Comparison of ENCODE assay signal across 14 mouse cellular contexts in genomic region chr7:99449751-99450150, GRCm38 (mm10). TPM values are rescaled to one million over a fixed set of nuclear protein-coding genes. Genes with fewer than 3 reads are reported as not detected.
DNase-seq lines count a peak whose midpoint lies in the region; ATAC-seq lines count a peak whose summit lies in the region.
"Had no signal": no experiment of that assay in that cellular context is flagged by ENCODE, and none has a peak within 500 bp of the region (broad histone marks: within the 10 kb centered on the region; RNA-seq: fewer than 3 reads in every experiment).

No protein-coding gene starts in this region.

- H3K36me3 ChIP-seq in forebrain, embryonic 13.5 days (ENCODE audit: poor library complexity, severe bottlenecking) = peaks cover under 1% of the 10 kb centered on the region; the same call in 1 of the 2 replicates
- no peaks in the 10 kb centered on the region for H3K36me3 ChIP-seq in forebrain, embryonic 11.5 days (ENCODE audit: control insufficient read depth, insufficient read depth, low read length)
- H3K36me3 ChIP-seq in forebrain, embryonic 15.5 days = no peaks in the 10 kb centered on the region
- H3K36me3 ChIP-seq in neural tube, embryonic 13.5 days = peaks cover 24% of the 10 kb centered on the region

- peak; percentile 42 for ATAC-seq in forebrain, embryonic 13.5 days
- ATAC-seq in forebrain, embryonic 11.5 days (replicated peaks; ENCODE audit: low FRiP score) = no peak
- peak; percentile 49; the same call in 1 of the 2 replicates for ATAC-seq in forebrain, embryonic 15.5 days (replicated peaks)
- ATAC-seq in neural tube, embryonic 13.5 days (ENCODE audit: low read depth) = peak; percentile 33; the same call in 1 of the 2 replicates
- ATAC-seq: lung, postnatal 0 days had no signal

- WGBS in forebrain, embryonic 13.5 days = 36% methylated on average over 3 of the region's 3 CpGs
- WGBS in forebrain, embryonic 11.5 days = 47% methylated on average over 3 of the region's 3 CpGs
- 17% methylated on average over 3 of the region's 3 CpGs for WGBS in forebrain, embryonic 15.5 days
- 24% methylated on average over 3 of the region's 3 CpGs for WGBS in neural tube, embryonic 13.5 days

- DNase-seq in forebrain, embryonic 11.5 days (ENCODE audit: low spot score) = no peak
- peak; percentile 82 for DNase-seq in layer of hippocampus, adult 11-12 months (ENCODE audit: low spot score)
- no peak for DNase-seq in urinary bladder, postnatal 10 days (ENCODE audit: low spot score)
- DNase-seq in frontal cortex, postnatal 10 days (ENCODE audit: low spot score in 2 of 2) = no peak
- DNase-seq in adrenal gland, adult 8-10 months = no peak
- DNase-seq: adrenal gland, adult 2 months; heart, adult 18-20 months; kidney, adult 18-20 months had no signal

- H3K4me3 ChIP-seq in forebrain, embryonic 13.5 days = no peak overlapping the region
- no peak overlapping the region for H3K4me3 ChIP-seq in forebrain, embryonic 11.5 days (ENCODE audit: low read depth, low read length)
- no peak overlapping the region for H3K4me3 ChIP-seq in forebrain, embryonic 15.5 days
- no peak overlapping the region for H3K4me3 ChIP-seq in neural tube, embryonic 13.5 days

- H3K4me2 ChIP-seq in forebrain, embryonic 13.5 days = no peak overlapping the region
- H3K4me2 ChIP-seq in forebrain, embryonic 11.5 days (ENCODE audit: low read depth, low read length, severe bottlenecking) = no peak overlapping the region
- no peak overlapping the region for H3K4me2 ChIP-seq in forebrain, embryonic 15.5 days (replicated peaks)
- no peak overlapping the region for H3K4me2 ChIP-seq in neural tube, embryonic 13.5 days

- no peak overlapping the region for H3K9ac ChIP-seq in forebrain, embryonic 13.5 days
- no peak overlapping the region for H3K9ac ChIP-seq in forebrain, embryonic 11.5 days (ENCODE audit: low read length)
- H3K9ac ChIP-seq in forebrain, embryonic 15.5 days (replicated peaks) = no peak overlapping the region
- H3K9ac ChIP-seq in neural tube, embryonic 13.5 days = no peak overlapping the region

- no peaks in the 10 kb centered on the region for H3K9me3 ChIP-seq in forebrain, embryonic 13.5 days (replicated peaks)
- no peaks in the 10 kb centered on the region for H3K9me3 ChIP-seq in forebrain, embryonic 11.5 days (ENCODE audit: control insufficient read depth, low read length)
- H3K9me3 ChIP-seq in forebrain, embryonic 15.5 days = no peaks in the 10 kb centered on the region
- H3K9me3 ChIP-seq in neural tube, embryonic 13.5 days = no peaks in the 10 kb centered on the region

- no peaks in the 10 kb centered on the region for H3K27me3 ChIP-seq in forebrain, embryonic 13.5 days
- no peaks in the 10 kb centered on the region for H3K27me3 ChIP-seq in forebrain, embryonic 11.5 days (ENCODE audit: control insufficient read depth, insufficient read depth, low read length)
- H3K27me3 ChIP-seq in forebrain, embryonic 15.5 days = no peaks in the 10 kb centered on the region
- H3K27me3 ChIP-seq in neural tube, embryonic 13.5 days = no peaks in the 10 kb centered on the region

- peak overlapping the region; percentile 75 for H3K27ac ChIP-seq in forebrain, embryonic 13.5 days
- H3K27ac ChIP-seq in forebrain, embryonic 11.5 days (ENCODE audit: low read depth, low read length) = no peak overlapping the region; the same call in 1 of the 2 replicates
- H3K27ac ChIP-seq in forebrain, embryonic 15.5 days (replicated peaks) = peak overlapping the region; percentile 80
- peak overlapping the region; percentile 75 for H3K27ac ChIP-seq in neural tube, embryonic 13.5 days (replicated peaks)

- peaks cover 25% of the 10 kb centered on the region for H3K4me1 ChIP-seq in forebrain, embryonic 13.5 days
- H3K4me1 ChIP-seq in forebrain, embryonic 11.5 days (replicated peaks; ENCODE audit: control insufficient read depth, insufficient read depth, low read length) = peaks cover 2% of the 10 kb centered on the region; the same call in 1 of the 2 replicates
- H3K4me1 ChIP-seq in forebrain, embryonic 15.5 days = peaks cover 12% of the 10 kb centered on the region
- H3K4me1 ChIP-seq in neural tube, embryonic 13.5 days (replicated peaks) = peaks cover 53% of the 10 kb centered on the region

RNA-seq across cellular contexts. Expression of gene Klhl35, which starts 16.1 kb away (rescaled TPM):
- polyA plus RNA-seq in forebrain, embryonic 13.5 days (2015; fragmentation: Nextera tagmentation; extraction: Ambion mirVana) = 2.3 and 2.5 TPM in 2 replicates
- 4.7 and 5.5 TPM in 2 replicates for polyA plus RNA-seq in forebrain, embryonic 11.5 days (2014; fragmentation: Nextera tagmentation; extraction: Ambion mirVana)
- polyA plus RNA-seq in forebrain, embryonic 15.5 days (2015; fragmentation: Nextera tagmentation; extraction: Ambion mirVana) = 3.8 and 7.1 TPM in 2 replicates
- polyA plus RNA-seq in neural tube, embryonic 13.5 days (2015; fragmentation: Nextera tagmentation; extraction: Ambion mirVana) = 13.4 and 16.9 TPM in 2 replicates
- total RNA-seq in adrenal gland, adult 8-10 months (2022) = 1 to 10 TPM in 1 of 4 experiments, under 1 TPM in 3; 0.38 to 1.2 (median 0.75) TPM
- total RNA-seq: heart, adult 18-20 months; heart, postnatal 25 days; liver, adult 2 months had no signal

RNA-seq across cellular contexts. Expression of gene Rps3, which starts 33.8 kb away (rescaled TPM):
- polyA plus RNA-seq in forebrain, embryonic 13.5 days (2015; fragmentation: Nextera tagmentation; extraction: Ambion mirVana) = 638 and 696 TPM in 2 replicates
- 699 and 715 TPM in 2 replicates for polyA plus RNA-seq in forebrain, embryonic 11.5 days (2014; fragmentation: Nextera tagmentation; extraction: Ambion mirVana)
- polyA plus RNA-seq in forebrain, embryonic 15.5 days (2015; fragmentation: Nextera tagmentation; extraction: Ambion mirVana) = 553 and 561 TPM in 2 replicates
- polyA plus RNA-seq in neural tube, embryonic 13.5 days (2015; fragmentation: Nextera tagmentation; extraction: Ambion mirVana) = 514 and 540 TPM in 2 replicates
- total RNA-seq in adrenal gland, adult 8-10 months (2022) = 100 to 1,000 TPM; 533 to 601 (median 565) TPM
